Mouse (Mus musculus) G1E (cell line): ENCODE data around the gene Id1.

Experiments
- CTCF ChIP-seq: IDR thresholded peaks from 2 replicates; pipeline ENCODE4 v1.5.1; 2012; ENCODE audit warnings: low read depth, low read length, inconsistent platforms, mixed read lengths
- GATA1 ChIP-seq: IDR thresholded peaks from 2 replicates; pipeline ENCODE4 v1.6.1; 2012; ENCODE audit warnings: borderline replicate concordance, low read length, inconsistent platforms, mixed read lengths
- POLR2AphosphoS5 ChIP-seq: IDR thresholded peaks from 2 replicates; pipeline ENCODE4 v1.6.1; 2012; ENCODE audit warnings: low read depth, low read length, inconsistent platforms; ENCODE audit not compliant: insufficient replicate concordance

GRCm38 (mm10) chr2:152700138-152700537 lies 35.9 kb upstream of the Id1 start:
- TF ChIP-seq CTCF = no peak
- TF ChIP-seq POLR2AphosphoS5 = no peak
- TF ChIP-seq GATA1 = no peak
